Mouse (Mus musculus) hindbrain, postnatal 0 days (tissue): ENCODE data around the gene Tnfrsf23. TPM values are rescaled to one million over a fixed set of nuclear protein-coding genes. Genes with fewer than 3 reads are reported as not detected.
"Not testable (repeated sequence)": the region's sequence is repeated elsewhere in the genome, so short reads cannot be mapped to it uniquely, and the experiment has no call there.

ENCODE experiments used
- ATAC-seq: fragments of 200-750 bp; cut with Nextera tagmentation; 2 replicates; pipeline ENCODE4 v1.8.0; 2017; ENCODE audit warnings: mild to moderate bottlenecking, moderate TSS enrichment, moderate library complexity
- DNase-seq: peaks from one replicate; pipeline ENCODE4 v3.0.0-alpha.2; 2015; ENCODE audit warnings: low spot score
- H3K27ac ChIP-seq: fragments of 300-500 bp; sonication (generic); 2 replicates; pipeline ENCODE4 v1.5.1; 2014; ENCODE audit warnings: mild to moderate bottlenecking
- H3K27me3 ChIP-seq: fragments of 300-500 bp; sonication (generic); 2 replicates; pipeline ENCODE4 v1.6.1; 2014; ENCODE audit warnings: low read length, mixed read lengths; ENCODE audit not compliant: insufficient read depth
- H3K36me3 ChIP-seq: fragments of 300-500 bp; sonication (generic); 2 replicates; pipeline ENCODE4 v1.6.1; 2014; ENCODE audit warnings: low read length, mixed read lengths; ENCODE audit not compliant: insufficient read depth
- H3K4me1 ChIP-seq: fragments of 300-500 bp; sonication (generic); 2 replicates; pipeline ENCODE4 v1.6.1; 2014; ENCODE audit warnings: antibody characterized with exemption, low read length, mixed read lengths; ENCODE audit not compliant: insufficient read depth
- H3K4me2 ChIP-seq: fragments of 300-500 bp; sonication (generic); 2 replicates; pipeline ENCODE4 v1.6.1; 2014; ENCODE audit warnings: low read depth, mild to moderate bottlenecking, low read length, moderate library complexity, mixed read lengths
- H3K4me3 ChIP-seq: fragments of 300-500 bp; sonication (generic); 2 replicates; pipeline ENCODE4 v1.5.1; 2014; ENCODE audit warnings: low read length
- H3K9ac ChIP-seq: fragments of 300-500 bp; sonication (generic); replicated peaks from 2 replicates; pipeline ENCODE4 v1.6.1; 2014; ENCODE audit warnings: mild to moderate bottlenecking, low read length, moderate library complexity, mixed read lengths
- H3K9me3 ChIP-seq: fragments of 300-500 bp; sonication (generic); 2 replicates; pipeline ENCODE4 v1.6.1; 2016; ENCODE audit warnings: low read length, mixed read lengths
- CTCF ChIP-seq: IDR thresholded peaks from 2 replicates; pipeline ENCODE4 v1.5.1; 2016; ENCODE audit warnings: antibody characterized with exemption, control low read depth, low read depth
- WGBS: fragments of 180-500 bp; shearing (Covaris S2); extraction: QIAGEN DNeasy Blood & Tissue Kit; methylation state at CpG from one replicate; pipeline ENCODE4 v1.1.7; 2014; 5-methylcytosine and 5-hydroxymethylcytosine counted together
- polyA plus RNA-seq: library from polyadenylated mRNA; unstranded; fragments of >200 nt; fragmentation: Nextera tagmentation; extraction: Ambion mirVana; gene quantifications from 2 replicates; pipeline ENCODE4 v1.2.1, GENCODE M21; 2015
- total RNA-seq: library from RNA; depleted of rRNA; stranded (reverse); fragments of >200 nt; gene quantifications from 2 replicates; pipeline ENCODE4 v1.2.3, GENCODE M21; 2014

Tnfrsf23 gene
- total and polyA plus RNA-seq, 2 experiments from 2014 or later, result 0.74 to 1.5 TPM

GRCm38 (mm10) chr7:143649034-143649768, 36.5 kb downstream of the Tnfrsf23 start, which contains the start of gene Tnfrsf22:
Tnfrsf22 (minus strand) TSS chr7:143649661.
- Histone ChIP-seq H3K4me2 (peak within 1 kb of the TSS; percentile 86), H3K4me1 (no peaks in the 10 kb centered on the region), H3K9ac (peak within 1 kb of the TSS; percentile 61), H3K36me3 (no peaks in the 10 kb centered on the region), H3K27me3 (no peaks in the 10 kb centered on the region), H3K27ac (no peak within 1 kb of the TSS), H3K9me3 (no peaks in the 10 kb centered on the region), H3K4me3 (peak within 1 kb of the TSS; percentile 57)
- DNase-seq, result peak; percentile 89
- peak; percentile 13; the same call in 1 of the 2 replicates for TF ChIP-seq CTCF
- ATAC-seq, result peak; percentile 98
- WGBS, result 3% methylated on average over 39 of the region's 39 CpGs

- 92% methylated on average over 2 of the region's 2 CpGs for WGBS
- H3K4me3 ChIP-seq, ATAC-seq, H3K27me3 ChIP-seq, DNase-seq, H3K4me1 ChIP-seq, H3K36me3 ChIP-seq, H3K4me2 ChIP-seq, H3K9ac ChIP-seq, H3K9me3 ChIP-seq, H3K27ac ChIP-seq: not testable (repeated sequence)
Measured at GRCm38 (mm10) chr7:143643949-143644348, 41.7 kb downstream of the Tnfrsf23 start.

- ATAC-seq (no peak), DNase-seq (no peak)
- WGBS, result 98% methylated on average over 1 of the region's 1 CpGs
- H3K27ac ChIP-seq, result no peak overlapping the region
- no peaks in the 10 kb centered on the region for H3K27me3 ChIP-seq
- H3K36me3 ChIP-seq, result no peaks in the 10 kb centered on the region
- no peak for TF ChIP-seq CTCF
- H3K9ac ChIP-seq, result no peak overlapping the region
- no peak overlapping the region for H3K4me3 ChIP-seq
- H3K4me1 ChIP-seq, result no peaks in the 10 kb centered on the region
- no peaks in the 10 kb centered on the region for H3K9me3 ChIP-seq
- no peak overlapping the region for H3K4me2 ChIP-seq
Measured at GRCm38 (mm10) chr7:143636674-143637073, 49.0 kb downstream of the Tnfrsf23 start.

GRCm38 (mm10) chr7:143631503-143631902, 54.2 kb downstream of the Tnfrsf23 start:
- Histone ChIP-seq H3K4me3 (no peak overlapping the region), H3K27me3 (no peaks in the 10 kb centered on the region), H3K27ac (no peak overlapping the region), H3K4me1 (no peaks in the 10 kb centered on the region), H3K36me3 (no peaks in the 10 kb centered on the region), H3K9ac (no peak overlapping the region), H3K9me3 (no peaks in the 10 kb centered on the region), H3K4me2 (no peak overlapping the region)
- ATAC-seq (no peak), DNase-seq (no peak)
- TF ChIP-seq CTCF, result no peak
- WGBS, result 65% methylated on average over 2 of the region's 2 CpGs

GRCm38 (mm10) chr7:143629501-143629900, 56.2 kb downstream of the Tnfrsf23 start:
- H3K27ac ChIP-seq, result no peak overlapping the region
- H3K27me3 ChIP-seq, result no peaks in the 10 kb centered on the region
- TF ChIP-seq CTCF, result no peak
- H3K9me3 ChIP-seq, result no peaks in the 10 kb centered on the region
- no peak overlapping the region for H3K9ac ChIP-seq
- no peaks in the 10 kb centered on the region for H3K4me1 ChIP-seq
- ATAC-seq (no peak), DNase-seq (no peak)
- H3K4me2 ChIP-seq, result no peak overlapping the region
- 63% methylated on average over 1 of the region's 1 CpGs for WGBS
- H3K36me3 ChIP-seq, result no peaks in the 10 kb centered on the region
- H3K4me3 ChIP-seq, result no peak overlapping the region

GRCm38 (mm10) chr7:143628540-143628939, 57.1 kb downstream of the Tnfrsf23 start, which contains the start of gene Tnfrsf26:
Tnfrsf26 (minus strand) TSS chr7:143628722.
- WGBS, result 92% methylated on average over 1 of the region's 1 CpGs
- ATAC-seq (no peak), DNase-seq (no peak)
- H3K4me2 ChIP-seq, result no peak within 1 kb of the TSS
- no peaks in the 10 kb centered on the region for H3K27me3 ChIP-seq
- no peak within 1 kb of the TSS for H3K4me3 ChIP-seq
- no peak within 1 kb of the TSS for H3K27ac ChIP-seq
- no peaks in the 10 kb centered on the region for H3K4me1 ChIP-seq
- no peaks in the 10 kb centered on the region for H3K36me3 ChIP-seq
- no peak for TF ChIP-seq CTCF
- no peak within 1 kb of the TSS for H3K9ac ChIP-seq
- no peaks in the 10 kb centered on the region for H3K9me3 ChIP-seq
